Mouse (Mus musculus) limb, embryonic 15.5 days (tissue): ENCODE measurements around the gene Mlec. TPM values are rescaled to one million over a fixed set of nuclear protein-coding genes. Genes with fewer than 3 reads are reported as not detected.

Source experiments
- ATAC-seq: fragments of 200-750 bp; cut with Nextera tagmentation; 2 replicates; pipeline ENCODE4 v1.8.0; 2017; ENCODE audit warnings: low read depth, moderate TSS enrichment; ENCODE audit not compliant: insufficient number of reproducible peaks, low FRiP score, low TSS enrichment
- H3K27ac ChIP-seq: fragments of 300-500 bp; sonication (generic); 2 replicates; pipeline ENCODE4 v1.5.1; 2015; ENCODE audit warnings: moderate library complexity, mild to moderate bottlenecking, inconsistent platforms
- H3K27me3 ChIP-seq: fragments of 300-500 bp; sonication (generic); 2 replicates; pipeline ENCODE4 v1.6.1; 2015; ENCODE audit warnings: inconsistent platforms
- H3K36me3 ChIP-seq: fragments of 300-500 bp; sonication (generic); 2 replicates; pipeline ENCODE4 v1.6.1; 2015; ENCODE audit warnings: inconsistent platforms
- H3K4me1 ChIP-seq: fragments of 300-500 bp; sonication (generic); 2 replicates; pipeline ENCODE4 v1.6.1; 2015; ENCODE audit warnings: inconsistent platforms
- H3K4me2 ChIP-seq: fragments of 300-500 bp; sonication (generic); 2 replicates; pipeline ENCODE4 v1.6.1; 2015; ENCODE audit warnings: mild to moderate bottlenecking, inconsistent platforms
- H3K4me3 ChIP-seq: fragments of 300-500 bp; sonication (generic); 2 replicates; pipeline ENCODE4 v1.5.1; 2015; ENCODE audit warnings: mild to moderate bottlenecking, inconsistent platforms
- H3K9ac ChIP-seq: fragments of 300-500 bp; sonication (generic); 2 replicates; pipeline ENCODE4 v1.6.1; 2015; ENCODE audit warnings: inconsistent platforms
- H3K9me3 ChIP-seq: fragments of 300-500 bp; sonication (generic); 2 replicates; pipeline ENCODE4 v1.6.1; 2016; ENCODE audit warnings: inconsistent platforms
- WGBS: fragments of 180-500 bp; shearing (Covaris S2); methylation state at CpG from one replicate; pipeline ENCODE4 v1.1.7; 2015; 5-methylcytosine and 5-hydroxymethylcytosine counted together
- polyA plus RNA-seq: library from polyadenylated mRNA; unstranded; fragments of >200 nt; fragmentation: Nextera tagmentation; extraction: Ambion mirVana; gene quantifications from 2 replicates; pipeline ENCODE4 v1.2.1, GENCODE M21; 2015

Mlec gene
- polyA plus RNA-seq, 1 experiment from 2014 or later = 97.9 TPM

DNA sequence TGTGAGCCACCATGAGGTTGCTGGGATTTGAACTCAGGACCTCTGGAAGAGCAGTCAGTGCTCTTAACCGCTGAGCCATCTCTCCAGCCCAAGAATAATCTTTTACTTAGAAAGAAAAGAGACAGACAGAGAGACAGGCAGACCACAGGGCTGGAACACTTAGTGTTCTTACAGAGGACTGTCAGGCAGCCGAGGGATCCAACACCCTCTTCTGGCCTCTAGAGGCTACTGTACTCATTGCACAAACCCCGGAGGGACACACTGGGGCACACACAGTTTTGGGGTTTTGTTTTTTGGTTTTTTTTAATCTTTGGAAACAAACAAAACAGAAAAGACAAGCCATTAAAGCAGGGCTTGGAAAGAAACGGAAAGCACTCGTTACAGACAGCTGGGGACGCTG is 28.7 kb downstream of the Mlec start:
- Histone ChIP-seq H3K4me3 (no peak overlapping the region), H3K4me2 (no peak overlapping the region), H3K36me3 (peaks cover 50% of the 10 kb centered on the region), H3K4me1 (peaks cover 25% of the 10 kb centered on the region), H3K9ac (no peak overlapping the region), H3K27me3 (no peaks in the 10 kb centered on the region), H3K27ac (no peak overlapping the region), H3K9me3 (no peaks in the 10 kb centered on the region)
- ATAC-seq = no peak
- WGBS = 85% methylated on average over 6 of the region's 6 CpGs

DNA sequence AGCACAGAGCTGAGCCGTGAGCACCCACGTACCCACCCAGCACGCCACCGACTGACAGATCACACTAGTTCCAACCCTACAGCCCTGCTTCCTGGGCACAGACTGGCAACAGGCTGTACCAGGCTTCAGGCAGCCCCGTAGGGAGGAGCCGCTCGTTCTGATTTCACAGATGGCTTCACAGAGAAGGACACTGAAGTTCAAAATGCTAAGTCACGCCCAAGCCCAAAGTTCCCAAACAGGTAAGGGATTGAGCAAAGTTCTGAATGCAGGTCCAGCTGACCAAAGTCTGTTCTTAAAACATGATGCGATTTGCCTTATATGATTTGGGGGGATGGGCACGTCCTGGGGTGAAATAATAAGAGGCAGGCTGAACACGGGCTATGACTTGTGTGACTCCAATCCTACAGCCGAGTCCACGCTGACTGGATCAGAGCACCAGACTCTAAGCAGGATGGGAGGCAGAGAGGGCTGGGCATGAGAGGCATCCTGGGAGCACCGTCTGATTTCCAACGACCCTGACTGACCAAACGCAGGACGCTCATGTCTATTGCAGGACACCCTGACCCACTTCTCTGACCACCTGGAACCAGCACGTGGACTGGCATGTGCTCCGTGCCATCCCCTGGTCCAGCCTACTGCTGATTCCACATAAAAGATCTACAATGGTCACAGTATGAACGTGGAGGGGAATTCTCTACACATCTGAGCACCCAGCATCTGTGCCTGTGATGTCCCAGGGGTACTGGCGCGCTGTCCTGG is 30.4 kb downstream of the Mlec start:
- WGBS = 90% methylated on average over 22 of the region's 22 CpGs
- H3K9ac ChIP-seq = no peak overlapping the region
- peaks cover 65% of the 10 kb centered on the region for H3K36me3 ChIP-seq
- no peaks in the 10 kb centered on the region for H3K27me3 ChIP-seq
- H3K9me3 ChIP-seq = no peaks in the 10 kb centered on the region
- no peak overlapping the region for H3K4me2 ChIP-seq
- no peak overlapping the region for H3K27ac ChIP-seq
- peaks cover 13% of the 10 kb centered on the region for H3K4me1 ChIP-seq
- no peak overlapping the region for H3K4me3 ChIP-seq
- ATAC-seq = no peak

DNA sequence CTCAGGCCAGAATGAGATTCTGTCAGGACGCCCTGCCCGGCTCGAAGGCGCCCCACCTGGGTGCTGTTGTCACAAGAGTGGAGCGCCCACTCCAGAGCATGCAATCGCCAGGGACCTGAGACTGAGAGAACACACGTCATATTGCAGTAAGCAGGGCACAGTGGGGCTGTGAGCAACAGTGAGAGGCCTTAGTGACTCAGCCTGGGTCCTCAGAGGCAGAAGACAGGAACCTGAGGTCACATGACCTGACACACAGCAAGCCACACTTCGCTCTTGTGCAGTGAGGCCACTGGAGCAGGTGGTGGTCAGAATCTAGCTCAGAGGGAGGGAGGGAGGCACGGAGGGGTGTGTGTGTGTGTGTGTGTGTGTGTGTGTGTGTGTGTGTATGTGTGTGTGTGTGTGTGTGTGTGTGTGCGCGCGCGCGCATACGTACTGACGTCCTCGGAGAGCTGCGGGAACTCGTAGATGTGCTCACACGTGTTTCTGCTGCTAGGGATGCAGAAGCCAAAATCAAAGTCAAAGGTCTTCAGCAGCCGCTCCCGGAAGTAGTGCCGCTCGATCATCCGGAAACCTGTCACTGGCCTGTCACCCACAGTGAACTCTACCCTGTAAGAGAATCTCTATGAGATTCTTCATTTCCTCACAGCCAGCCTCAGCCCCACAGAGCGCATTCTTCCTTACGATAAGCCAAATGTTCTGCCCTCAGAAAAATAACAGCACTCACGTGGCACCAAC is 31.2 kb downstream of the Mlec start:
- no peak overlapping the region for H3K4me3 ChIP-seq
- 94% methylated on average over 28 of the region's 28 CpGs for WGBS
- H3K27me3 ChIP-seq = no peaks in the 10 kb centered on the region
- no peak overlapping the region for H3K9ac ChIP-seq
- peaks cover 12% of the 10 kb centered on the region; the same call in 1 of the 2 replicates for H3K4me1 ChIP-seq
- H3K4me2 ChIP-seq = no peak overlapping the region
- peaks cover 63% of the 10 kb centered on the region for H3K36me3 ChIP-seq
- ATAC-seq = no peak
- H3K27ac ChIP-seq = no peak overlapping the region
- no peaks in the 10 kb centered on the region for H3K9me3 ChIP-seq

DNA sequence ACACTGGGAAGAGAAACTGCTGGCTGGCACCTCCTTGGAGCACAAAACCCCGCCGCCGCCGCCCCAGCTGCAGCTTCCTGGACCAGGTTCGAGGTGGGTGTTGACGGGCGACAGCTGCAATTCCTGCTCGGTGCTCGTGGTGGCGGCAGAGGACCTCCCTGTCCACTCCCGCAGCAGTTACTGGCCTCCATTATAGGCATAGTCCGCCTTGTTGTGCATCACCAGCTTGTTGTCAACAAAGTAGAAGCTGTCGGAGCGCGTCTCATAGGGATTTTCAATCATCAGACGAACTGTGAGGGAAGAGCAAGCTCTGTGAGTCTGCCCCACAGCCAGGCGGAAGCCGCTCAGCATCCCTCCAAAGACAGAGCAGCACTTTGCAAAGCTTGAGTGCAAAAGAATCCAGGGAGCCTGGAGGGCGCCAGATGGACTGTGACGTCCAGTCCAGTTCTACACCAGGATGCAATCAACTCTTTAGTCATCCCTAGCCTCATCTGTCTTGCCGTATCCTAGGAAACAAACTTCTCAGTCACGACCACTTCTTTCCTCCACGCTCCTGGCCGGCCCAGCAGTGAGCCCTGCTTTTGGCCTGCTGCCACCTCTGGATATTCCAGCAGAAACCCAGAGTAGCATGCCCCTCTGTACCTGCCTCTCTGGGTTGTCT is 32.6 kb downstream of the Mlec start:
- peaks cover 12% of the 10 kb centered on the region; the same call in 1 of the 2 replicates for H3K4me1 ChIP-seq
- no peak overlapping the region for H3K27ac ChIP-seq
- H3K9me3 ChIP-seq = no peaks in the 10 kb centered on the region
- H3K36me3 ChIP-seq = peaks cover 61% of the 10 kb centered on the region
- H3K27me3 ChIP-seq = no peaks in the 10 kb centered on the region
- H3K4me2 ChIP-seq = no peak overlapping the region
- ATAC-seq = no peak; the same call in none of the 2 replicates
- WGBS = 23% methylated on average over 24 of the region's 24 CpGs
- no peak overlapping the region for H3K9ac ChIP-seq
- no peak overlapping the region for H3K4me3 ChIP-seq

DNA sequence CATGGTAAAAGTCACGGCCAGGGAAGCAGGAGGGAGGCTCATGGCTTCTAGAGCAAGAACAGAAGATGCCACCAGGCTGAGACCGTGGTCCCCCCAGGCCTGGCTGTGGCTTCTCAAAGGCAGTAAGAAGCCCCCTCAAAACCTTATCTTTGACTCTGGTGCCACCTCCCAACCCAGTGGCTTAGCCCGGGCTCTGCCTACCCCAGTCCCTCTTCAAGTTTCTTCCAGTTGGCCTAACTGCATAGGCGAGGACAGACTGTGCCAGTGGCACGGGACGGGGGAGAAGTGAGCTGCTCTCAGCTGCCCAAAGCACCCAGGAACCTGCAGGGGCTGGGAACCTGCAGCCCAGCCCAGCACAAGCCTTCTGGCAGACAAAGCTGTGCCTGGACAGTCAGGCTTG is 33.3 kb downstream of the Mlec start:
- no peak overlapping the region for H3K4me3 ChIP-seq
- no peak overlapping the region for H3K4me2 ChIP-seq
- WGBS = 94% methylated on average over 6 of the region's 6 CpGs
- H3K27ac ChIP-seq = no peak overlapping the region
- ATAC-seq = no peak
- H3K9ac ChIP-seq = no peak overlapping the region
- no peaks in the 10 kb centered on the region for H3K27me3 ChIP-seq
- H3K36me3 ChIP-seq = peaks cover 55% of the 10 kb centered on the region
- no peaks in the 10 kb centered on the region for H3K9me3 ChIP-seq
- peaks cover 12% of the 10 kb centered on the region; the same call in 1 of the 2 replicates for H3K4me1 ChIP-seq

DNA sequence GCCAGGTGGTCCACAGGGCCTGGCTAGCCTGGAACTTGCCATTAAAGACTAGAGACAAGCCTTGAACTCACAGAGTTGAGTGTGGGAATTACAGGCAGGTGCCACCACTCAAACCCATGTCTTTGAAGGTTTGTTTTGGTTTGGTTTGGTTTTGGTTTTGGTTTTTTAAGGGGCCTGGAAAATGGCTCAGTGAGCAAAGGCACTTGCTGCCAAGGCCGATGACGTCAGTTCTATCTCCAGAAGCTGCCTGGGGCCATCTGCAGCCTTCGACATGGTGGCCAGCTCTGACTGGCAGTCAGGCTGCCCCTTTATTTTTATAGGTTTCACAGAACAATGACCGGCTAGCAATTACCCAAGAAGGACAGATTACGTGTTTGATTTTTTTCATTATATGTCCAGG is 37.0 kb downstream of the Mlec start:
- 56% methylated on average over 5 of the region's 5 CpGs for WGBS
- Histone ChIP-seq H3K9me3 (no peaks in the 10 kb centered on the region), H3K4me1 (peaks cover 19% of the 10 kb centered on the region), H3K9ac (no peak overlapping the region), H3K27ac (no peak overlapping the region), H3K4me3 (no peak overlapping the region), H3K27me3 (no peaks in the 10 kb centered on the region), H3K4me2 (no peak overlapping the region), H3K36me3 (peaks cover 39% of the 10 kb centered on the region)
- ATAC-seq = no peak

DNA sequence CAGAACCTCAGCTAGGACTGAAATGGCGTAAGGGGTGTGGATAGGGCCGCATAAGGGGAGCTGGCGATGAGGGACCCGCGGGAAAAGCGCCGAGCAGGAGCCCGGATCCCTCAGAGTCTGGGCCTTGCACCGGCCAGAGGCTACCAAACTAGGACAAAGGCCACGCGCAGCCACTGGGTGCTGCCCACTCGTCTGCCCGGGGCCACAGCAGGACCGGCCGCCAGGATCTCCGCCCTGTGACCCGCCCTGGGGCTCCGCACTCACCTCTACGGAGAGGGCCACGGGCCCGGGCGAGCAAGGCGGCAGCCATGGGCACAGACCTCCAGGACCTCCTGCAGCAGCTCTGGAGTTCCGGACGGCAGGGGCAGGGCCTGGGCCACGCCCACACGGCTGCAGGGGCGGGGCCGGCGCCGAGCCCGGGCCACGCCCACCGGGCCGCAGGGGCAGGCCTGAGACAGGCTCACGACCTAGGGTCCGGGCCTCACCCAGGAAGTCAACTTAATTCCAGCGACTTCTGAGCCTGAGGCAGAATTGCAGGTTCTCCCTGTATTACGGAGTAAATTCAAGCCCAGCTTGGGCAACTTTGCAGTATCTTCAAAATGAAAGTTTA is 38.9 kb downstream of the Mlec start, which contains the start of gene Acads:
Gene Acads (minus strand): TSS at position 386 of the 610 bp plus-strand sequence.
- H3K36me3 ChIP-seq = peaks cover 44% of the 10 kb centered on the region
- H3K4me1 ChIP-seq = peaks cover 7% of the 10 kb centered on the region
- ATAC-seq = peak; percentile 87

DNA sequence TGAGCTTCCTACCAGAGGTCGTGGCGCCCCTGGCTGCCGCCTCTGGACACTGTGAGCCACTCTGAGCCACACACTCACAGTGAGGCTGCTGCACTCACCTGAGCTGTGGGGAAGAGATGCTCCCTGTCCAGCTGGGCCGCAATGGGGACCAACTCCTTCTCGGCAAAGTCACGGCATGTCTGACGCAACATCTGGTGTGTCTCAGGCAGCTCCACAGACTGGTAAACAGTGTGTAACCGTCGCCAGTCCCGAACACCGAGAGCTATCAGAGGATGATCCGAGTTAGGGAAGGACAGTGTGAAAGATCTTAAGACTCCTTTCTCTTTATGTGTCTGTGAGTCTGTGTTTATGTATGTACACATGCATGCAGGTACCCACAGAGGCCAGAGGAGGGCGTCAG is 40.5 kb downstream of the Mlec start:
- Histone ChIP-seq H3K36me3 (peaks cover 41% of the 10 kb centered on the region), H3K4me3 (no peak overlapping the region), H3K4me1 (peaks cover 7% of the 10 kb centered on the region), H3K9me3 (no peaks in the 10 kb centered on the region), H3K4me2 (no peak overlapping the region), H3K27ac (no peak overlapping the region), H3K9ac (no peak overlapping the region), H3K27me3 (no peaks in the 10 kb centered on the region)
- no peak for ATAC-seq
- WGBS = 93% methylated on average over 13 of the region's 13 CpGs

More for the DNA sequence above, 38.9 kb downstream of the Mlec start, which contains the start of gene Acads:
- H3K9me3 ChIP-seq = no peaks in the 10 kb centered on the region
- peak within 1 kb of the TSS; percentile 91 for H3K4me2 ChIP-seq
- peak within 1 kb of the TSS; percentile 83 for H3K9ac ChIP-seq
- H3K27ac ChIP-seq = peak within 1 kb of the TSS; percentile 61
- under 1% methylated on average over 39 of the region's 39 CpGs for WGBS
- no peaks in the 10 kb centered on the region for H3K27me3 ChIP-seq
- peak within 1 kb of the TSS; percentile 89 for H3K4me3 ChIP-seq

DNA sequence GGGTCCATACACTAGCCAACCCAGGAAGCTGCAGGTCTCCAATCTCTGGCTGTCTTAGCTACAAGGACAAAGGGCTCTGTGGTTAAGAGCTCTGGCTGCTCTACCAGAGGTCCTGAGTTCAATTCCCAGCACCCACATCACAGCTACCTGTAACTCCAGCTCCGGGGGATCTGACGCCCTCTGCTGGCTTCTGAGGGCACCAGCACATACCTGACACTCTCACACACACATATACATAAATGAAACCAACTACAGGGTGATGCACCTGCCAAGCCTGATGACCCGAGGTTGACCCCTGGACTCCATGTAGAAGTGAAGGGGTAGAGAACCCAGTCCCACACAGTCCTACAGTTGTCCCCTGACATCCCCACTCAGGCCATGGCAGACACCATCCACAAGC is 41.6 kb downstream of the Mlec start:
- Histone ChIP-seq H3K27ac (no peak overlapping the region), H3K36me3 (peaks cover 51% of the 10 kb centered on the region), H3K4me1 (peaks cover 7% of the 10 kb centered on the region), H3K27me3 (no peaks in the 10 kb centered on the region), H3K4me2 (no peak overlapping the region), H3K9me3 (no peaks in the 10 kb centered on the region), H3K4me3 (no peak overlapping the region), H3K9ac (no peak overlapping the region)
- ATAC-seq = no peak
- 90% methylated on average over 3 of the region's 3 CpGs for WGBS

DNA sequence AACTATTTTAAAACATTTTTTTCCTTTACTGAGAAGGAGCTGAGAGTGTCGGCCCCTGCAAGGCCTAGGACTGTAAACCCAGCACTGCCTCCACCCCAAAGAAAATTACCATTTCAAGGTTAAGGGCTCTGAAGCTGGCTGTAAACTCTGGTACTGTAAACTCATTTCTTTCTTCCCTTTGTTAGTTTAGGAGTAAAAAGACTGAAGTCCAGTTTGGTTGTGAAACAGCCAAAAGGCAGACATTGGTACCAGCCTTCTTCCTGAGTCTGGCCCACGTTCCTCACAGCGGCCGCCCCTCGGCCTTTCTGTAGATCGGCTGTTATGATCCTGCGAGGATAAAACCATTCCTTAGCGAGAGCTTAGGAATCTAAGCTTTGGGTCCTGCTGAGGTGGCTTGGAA is 43.5 kb downstream of the Mlec start:
- no peak overlapping the region for H3K27ac ChIP-seq
- H3K27me3 ChIP-seq = no peaks in the 10 kb centered on the region
- peaks cover 7% of the 10 kb centered on the region for H3K4me1 ChIP-seq
- no peak for ATAC-seq
- no peak overlapping the region for H3K4me3 ChIP-seq
- peaks cover 68% of the 10 kb centered on the region for H3K36me3 ChIP-seq
- no peaks in the 10 kb centered on the region for H3K9me3 ChIP-seq
- no peak overlapping the region for H3K9ac ChIP-seq
- WGBS = 94% methylated on average over 8 of the region's 8 CpGs
- H3K4me2 ChIP-seq = no peak overlapping the region

DNA sequence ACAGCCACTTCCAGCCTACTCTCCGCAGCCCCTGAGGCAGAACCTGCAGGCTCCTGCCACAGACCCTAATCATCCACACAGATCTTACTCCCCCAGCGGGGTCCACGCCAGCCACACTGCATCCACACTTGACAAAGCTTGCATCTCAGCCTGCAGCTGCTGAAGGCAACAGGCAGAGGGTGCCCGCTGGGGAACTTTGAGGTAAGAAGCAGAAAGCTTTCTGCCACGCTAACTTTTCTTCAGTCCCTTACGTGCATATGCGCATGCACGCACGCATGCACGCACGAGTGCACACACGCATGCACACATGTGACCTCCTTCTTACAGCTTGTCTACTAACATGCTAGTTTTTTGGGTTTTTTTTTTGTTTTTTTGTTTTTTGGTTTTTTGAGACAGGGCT is 44.7 kb downstream of the Mlec start:
- H3K9me3 ChIP-seq = no peaks in the 10 kb centered on the region
- ATAC-seq = no peak
- peaks cover 68% of the 10 kb centered on the region for H3K36me3 ChIP-seq
- no peaks in the 10 kb centered on the region for H3K27me3 ChIP-seq
- H3K4me1 ChIP-seq = no peaks in the 10 kb centered on the region
- H3K4me3 ChIP-seq = no peak overlapping the region
- H3K4me2 ChIP-seq = no peak overlapping the region
- 95% methylated on average over 12 of the region's 12 CpGs for WGBS
- no peak overlapping the region for H3K27ac ChIP-seq
- no peak overlapping the region for H3K9ac ChIP-seq
